Mouse (Mus musculus) C2C12 (cell line): ENCODE measurements around the gene Pgm5.

ENCODE experiments used
- CEBPB ChIP-seq: IDR thresholded peaks from one replicate; pipeline ENCODE4 v1.6.1; 2011; ENCODE audit warnings: low read depth, mild to moderate bottlenecking, control low read depth, moderate library complexity
- CTCF ChIP-seq: IDR thresholded peaks from one replicate; pipeline ENCODE4 v1.5.1; 2011; ENCODE audit not compliant: control insufficient read depth, insufficient read depth, insufficient read length
- MAX ChIP-seq: IDR thresholded peaks from one replicate; pipeline ENCODE4 v1.6.1; 2011; ENCODE audit warnings: mild to moderate bottlenecking, control low read depth
- USF1 ChIP-seq: IDR thresholded peaks from one replicate; pipeline ENCODE4 v1.6.1; 2011; ENCODE audit warnings: low read depth, mild to moderate bottlenecking, control low read depth, moderate library complexity

DNA sequence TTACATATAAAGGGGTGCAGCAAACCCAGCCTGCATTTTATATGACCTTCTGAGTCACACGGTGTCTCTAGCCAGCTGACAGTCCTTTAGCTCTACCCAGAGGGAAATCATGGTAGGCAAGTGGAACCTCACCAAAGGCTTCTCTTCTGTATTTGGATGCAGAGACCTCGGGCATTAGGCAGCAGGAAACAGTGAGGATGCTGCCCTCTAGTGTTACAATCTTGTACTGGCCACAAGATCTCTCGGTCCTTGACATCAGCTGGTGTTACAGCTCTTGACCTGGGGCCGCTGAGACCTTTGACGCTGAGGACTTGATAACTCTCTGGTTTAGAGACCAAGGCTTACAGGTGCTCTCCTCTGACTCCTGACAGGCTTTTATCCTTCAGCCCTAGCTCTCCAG is 23.8 kb upstream of the Pgm5 start:
- TF ChIP-seq CTCF (peak; percentile 43), CEBPB (no peak), USF1 (no peak), MAX (no peak)
